In genomic region chr10:127462411-127463096, GRCm38 (mm10) we compare ENCODE assay signal across 28 mouse cellular contexts. TPM values are rescaled to one million over a fixed set of nuclear protein-coding genes. Genes with fewer than 3 reads are reported as not detected.
DNase-seq lines count a peak whose midpoint lies in the region; ATAC-seq and TF ChIP-seq lines count a peak whose summit lies in the region.
"Had no signal": no experiment of that assay in that cellular context is flagged by ENCODE, and none has a peak within 500 bp of the region (broad histone marks: within the 10 kb centered on the region; RNA-seq: fewer than 3 reads in every experiment).

No protein-coding gene starts in this region.

- H3K9me3 ChIP-seq in intestine, postnatal 0 days (ENCODE audit: control insufficient read depth) = no peaks in the 10 kb centered on the region
- H3K9me3 ChIP-seq: embryonic facial prominence, embryonic 15.5 days; heart, embryonic 13.5 days; limb, embryonic 15.5 days; megakaryocyte, embryonic 14.5 days; midbrain, embryonic 13.5 days had no signal

- no peak overlapping the region for H3K4me3 ChIP-seq in intestine, postnatal 0 days (ENCODE audit: low read depth, low read length)
- H3K4me3 ChIP-seq: embryonic facial prominence, embryonic 15.5 days; heart, embryonic 13.5 days; limb, embryonic 15.5 days; megakaryocyte, embryonic 14.5 days; midbrain, embryonic 13.5 days had no signal

- intact Hi-C loops in left cerebral cortex, postnatal 10 days (cut with DNase I) = no loop called here

- H3K4me2 ChIP-seq in intestine, postnatal 0 days (replicated peaks; ENCODE audit: low read depth) = no peak overlapping the region
- H3K4me2 ChIP-seq: embryonic facial prominence, embryonic 15.5 days; heart, embryonic 13.5 days; limb, embryonic 15.5 days; lung, embryonic 14.5 days; midbrain, embryonic 13.5 days had no signal

- DNase-seq in frontal cortex, adult 2 months (ENCODE audit: extremely low spot score in 1 of 2, low spot score in 1 of 2) = peak; percentile 43 to 70
- no peak for DNase-seq in frontal cortex, postnatal 14 days (ENCODE audit: low spot score in 2 of 2)
- peak; percentile 49 to 73 for DNase-seq in left cerebral cortex, adult 18-20 months (ENCODE audit: low spot score in 2 of 2)
- DNase-seq in left cerebral cortex, postnatal 10 days (ENCODE audit: extremely low spot score in 1 of 2, low spot score in 2 of 2) = no peak
- peak; percentile 46 to 80 for DNase-seq in right cerebral cortex, postnatal 36 days (ENCODE audit: low spot score in 2 of 2)
- DNase-seq in urinary bladder, postnatal 14 days (ENCODE audit: low spot score) = no peak
- DNase-seq in heart, adult 9 months (ENCODE audit: low spot score in 2 of 2) = no peak
- DNase-seq: adrenal gland, postnatal 14 days; cerebellum, adult 8-10 months; cerebellum, postnatal 36 days; gastrocnemius, postnatal 25 days; heart, adult 18-20 months; heart, postnatal 14 days; kidney, adult 18-20 months; kidney, postnatal 4 days; lung, embryonic 14.5 days; spleen, adult 18-20 months; thymus, postnatal 14 days had no signal

- peak; percentile 78 for ATAC-seq in intestine, postnatal 0 days
- ATAC-seq: forebrain, embryonic 16.5 days; hindbrain, postnatal 0 days; midbrain, embryonic 13.5 days had no signal

- no peaks in the 10 kb centered on the region for H3K27me3 ChIP-seq in intestine, postnatal 0 days (replicated peaks; ENCODE audit: control insufficient read depth, insufficient read depth, low read length)
- H3K27me3 ChIP-seq: embryonic facial prominence, embryonic 15.5 days; heart, embryonic 13.5 days; limb, embryonic 15.5 days; megakaryocyte, embryonic 14.5 days; midbrain, embryonic 13.5 days had no signal

- peak overlapping the region; percentile 23 for H3K27ac ChIP-seq in intestine, postnatal 0 days (ENCODE audit: low read depth, low read length)
- H3K27ac ChIP-seq: embryonic facial prominence, embryonic 15.5 days; heart, embryonic 13.5 days; hindbrain, postnatal 0 days; limb, embryonic 15.5 days; liver, embryonic 14.5 days; midbrain, embryonic 13.5 days had no signal

- TF ChIP-seq CTCF in intestine, postnatal 0 days (IDR thresholded peaks at IDR 0.05; ENCODE audit: low read depth) = no peak

- 63% methylated on average over 5 of the region's 5 CpGs for WGBS in intestine, postnatal 0 days

- no peaks in the 10 kb centered on the region for H3K4me1 ChIP-seq in intestine, postnatal 0 days (replicated peaks; ENCODE audit: control insufficient read depth, insufficient read depth, low read length)
- H3K4me1 ChIP-seq: embryonic facial prominence, embryonic 15.5 days; heart, embryonic 13.5 days; limb, embryonic 15.5 days; megakaryocyte, embryonic 14.5 days; midbrain, embryonic 13.5 days had no signal

- no peak overlapping the region for H3K9ac ChIP-seq in intestine, postnatal 0 days (ENCODE audit: low read depth, low read length)
- H3K9ac ChIP-seq: embryonic facial prominence, embryonic 15.5 days; heart, embryonic 13.5 days; limb, embryonic 15.5 days; liver, embryonic 14.5 days; lung, embryonic 14.5 days; midbrain, embryonic 13.5 days had no signal

- H3K36me3 ChIP-seq in intestine, postnatal 0 days (ENCODE audit: control insufficient read depth, insufficient read depth) = peaks cover 50% of the 10 kb centered on the region

RNA-seq across cellular contexts. Expression of gene Stac3, which starts 38.9 kb away (rescaled TPM):
- 8.8 and 9.8 TPM in 2 replicates for polyA plus RNA-seq in frontal cortex, adult 2 months (2012; rRNA removed)
- total RNA-seq in left cerebral cortex, adult 18-20 months (2021) = 1 to 10 TPM; 3.9 to 4.8 TPM
- 1 to 10 TPM; 4.1 to 7.5 TPM for total RNA-seq in left cerebral cortex, postnatal 10 days (2021)
- 0.17 TPM in 1 of 2 replicates, not detected in the other for polyA plus RNA-seq in intestine, postnatal 0 days (2015; fragmentation: Nextera tagmentation; extraction: Ambion mirVana)
- polyA plus RNA-seq: lung, embryonic 14.5 days had no signal

RNA-seq across cellular contexts. Expression of gene Ndufa4l2, which starts 52.2 kb away (rescaled TPM):
- polyA plus RNA-seq in frontal cortex, adult 2 months (2012; rRNA removed) = 10.3 and 10.8 TPM in 2 replicates
- total RNA-seq in left cerebral cortex, adult 18-20 months (2021) = 1 to 10 TPM; 3.5 to 5.2 TPM
- total RNA-seq in left cerebral cortex, postnatal 10 days (2021) = 1 to 10 TPM; 6.0 to 7.0 TPM
- 19.9 and 21.9 TPM in 2 replicates for polyA plus RNA-seq in intestine, postnatal 0 days (2015; fragmentation: Nextera tagmentation; extraction: Ambion mirVana)
- total RNA-seq: monocyte, adult 5-6 weeks had no signal

RNA-seq across cellular contexts. Expression of gene Shmt2, which starts 59.7 kb away (rescaled TPM):
- 45.3 and 46.6 TPM in 2 replicates for polyA plus RNA-seq in frontal cortex, adult 2 months (2012; rRNA removed)
- 10 to 100 TPM; 23.4 to 27.0 TPM for total RNA-seq in left cerebral cortex, adult 18-20 months (2021)
- total RNA-seq in left cerebral cortex, postnatal 10 days (2021) = 10 to 100 TPM; 28.3 to 32.8 TPM
- polyA plus RNA-seq in intestine, postnatal 0 days (2015; fragmentation: Nextera tagmentation; extraction: Ambion mirVana) = 26.2 and 26.7 TPM in 2 replicates

Comparison
In these comparisons a context has a peak if more than half of its experiments do, and no peak if none do; other contexts are left out.
1. DNase-seq: peak in frontal cortex, adult 2 months (2 of 2), left cerebral cortex, adult 18-20 months (2 of 2) and right cerebral cortex, postnatal 36 days (2 of 2); none in frontal cortex, postnatal 14 days (0 of 2), left cerebral cortex, postnatal 10 days (0 of 2), urinary bladder, postnatal 14 days (single experiment) and heart, adult 9 months (0 of 2).